Mouse (Mus musculus) left cerebral cortex, adult 8-10 months (tissue): ENCODE results near the gene Trpv2. TPM values are rescaled to one million over a fixed set of nuclear protein-coding genes. Genes with fewer than 3 reads are reported as not detected.
A peak's percentile ranks its signal among the peaks of the same experiment; 100 is the strongest.
"Not testable (repeated sequence)": the region's sequence is repeated elsewhere in the genome, so short reads cannot be mapped to it uniquely, and the experiment has no call there.

Source experiments
- DNase-seq, 2 experiments: peaks; one replicate each; pipeline ENCODE4 v3.0.0; 2022; ENCODE audit warnings: low spot score in 2 of 2
- total RNA-seq, 4 experiments: library from RNA; stranded (reverse); gene quantifications; 2 replicates each; pipeline ENCODE4 v1.2.4; 2022

Trpv2 gene
- total RNA-seq, 4 experiments from 2014 or later: 17.9 to 20.2 (median 19.3) TPM

- no peak for DNase-seq
These were observed 73.6 kb downstream of the Trpv2 start, which contains the start of gene Lrrc75a for GRCm38 (mm10) chr11:62647661-62648590. Gene Lrrc75a (minus strand): TSS chr11:62648523.

- peak; percentile 74 to 78 for DNase-seq
These were observed 74.5 kb downstream of the Trpv2 start, which contains the start of gene Mmgt2 for GRCm38 (mm10) chr11:62648591-62649391. Gene Mmgt2 (plus strand): TSS chr11:62648664.

- not testable (repeated sequence) for DNase-seq
These were observed 75.5 kb downstream of the Trpv2 start for GRCm38 (mm10) chr11:62649803-62650202.

Other genes with a start within 250 kb of the Trpv2 start
- gene Pigl, start 116.0 kb upstream of the Trpv2 start, total RNA-seq: 1 to 10 TPM; 4.7 to 6.6 (median 5.9) TPM
- gene Ncor1, start 115.9 kb upstream of the Trpv2 start, total RNA-seq: 100 to 1,000 TPM; 238 to 310 (median 267) TPM
- gene Cenpv, start 35.2 kb upstream of the Trpv2 start, total RNA-seq: 10 to 100 TPM; 29.2 to 35.6 (median 31.8) TPM
- 1,000 to 10,000 TPM; 1,765 to 1,972 (median 1,844) TPM for gene Ubb, start 23.3 kb upstream of the Trpv2 start, total RNA-seq
- gene Lrrc75a, start 74.0 kb downstream of the Trpv2 start, total RNA-seq: 10 to 100 TPM; 18.8 to 21.2 (median 19.8) TPM
- gene Mmgt2, start 74.2 kb downstream of the Trpv2 start, total RNA-seq: 10 to 100 TPM; 21.5 to 34.3 (median 25.6) TPM
- 10 to 100 TPM; 17.2 to 19.2 (median 17.9) TPM for gene Zfp287, start 157.4 kb downstream of the Trpv2 start, total RNA-seq
- gene Gm10428, start 178.6 kb downstream of the Trpv2 start, total RNA-seq: not detected
- 10 to 100 TPM; 18.2 to 27.5 (median 25.2) TPM for gene Zfp286, start 215.0 kb downstream of the Trpv2 start, total RNA-seq
- gene Trim16, start 245.7 kb downstream of the Trpv2 start, total RNA-seq: 1 to 10 TPM; 1.4 to 1.7 (median 1.5) TPM